ENCODE assay signal across 20 mouse cellular contexts in the genomic region with DNA sequence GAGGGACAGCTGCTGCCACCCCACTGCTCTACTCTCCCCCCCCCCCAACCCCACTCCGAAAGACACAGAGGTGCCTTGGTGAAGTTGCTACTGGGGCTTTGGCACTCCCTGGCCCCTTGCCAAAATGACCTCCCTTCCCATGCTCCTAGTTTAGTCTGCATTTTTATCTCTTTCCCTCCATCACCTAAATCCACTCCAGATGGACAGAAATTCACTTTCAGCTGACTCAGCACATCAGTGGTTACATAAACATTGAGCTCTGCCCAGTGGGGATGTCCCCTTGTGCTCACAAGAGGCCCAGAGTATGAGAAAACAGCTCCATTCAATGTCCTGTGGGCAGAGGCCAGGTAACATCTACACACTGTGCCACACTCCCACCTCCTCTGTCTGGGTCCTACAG. TPM values are rescaled to one million over a fixed set of nuclear protein-coding genes. Genes with fewer than 3 reads are reported as not detected.
A peak's percentile ranks its signal among the peaks of the same experiment; 100 is the strongest.
DNase-seq lines count a peak whose midpoint lies in the region; ATAC-seq lines count a peak whose summit lies in the region.
"Had no signal": no experiment of that assay in that cellular context is flagged by ENCODE, and none has a peak within 500 bp of the region (broad histone marks: within the 10 kb centered on the region; RNA-seq: fewer than 3 reads in every experiment).

No protein-coding gene starts in this region.

- 46% methylated on average over 1 of the region's 1 CpGs for WGBS in heart, embryonic 15.5 days
- WGBS in midbrain, embryonic 14.5 days: 63% methylated on average over 1 of the region's 1 CpGs
- WGBS in midbrain, embryonic 13.5 days: 63% methylated on average over 1 of the region's 1 CpGs

- H3K36me3 ChIP-seq in heart, embryonic 15.5 days: peaks cover 13% of the 10 kb centered on the region; the same call in 1 of the 2 replicates
- H3K36me3 ChIP-seq in midbrain, embryonic 14.5 days (ENCODE audit: control insufficient read depth, insufficient read depth, low read length): no peaks in the 10 kb centered on the region
- H3K36me3 ChIP-seq in midbrain, embryonic 13.5 days: peaks cover 4% of the 10 kb centered on the region; the same call in 1 of the 2 replicates

- no peak overlapping the region for H3K9ac ChIP-seq in heart, embryonic 15.5 days
- H3K9ac ChIP-seq in midbrain, embryonic 14.5 days (replicated peaks; ENCODE audit: low read length): no peak overlapping the region
- H3K9ac ChIP-seq in midbrain, embryonic 13.5 days (replicated peaks): no peak overlapping the region
- H3K9ac ChIP-seq: lung, embryonic 15.5 days had no signal

- H3K4me2 ChIP-seq in heart, embryonic 15.5 days: no peak overlapping the region
- H3K4me2 ChIP-seq in midbrain, embryonic 14.5 days (ENCODE audit: low read length): no peak overlapping the region
- H3K4me2 ChIP-seq in midbrain, embryonic 13.5 days (replicated peaks): no peak overlapping the region
- H3K4me2 ChIP-seq: liver, embryonic 11.5 days; lung, embryonic 15.5 days had no signal

- H3K4me3 ChIP-seq in heart, embryonic 15.5 days: no peak overlapping the region
- no peak overlapping the region for H3K4me3 ChIP-seq in midbrain, embryonic 14.5 days (replicated peaks; ENCODE audit: low read depth, low read length)
- H3K4me3 ChIP-seq in midbrain, embryonic 13.5 days (replicated peaks): no peak overlapping the region
- H3K4me3 ChIP-seq: lung, embryonic 15.5 days had no signal

- DNase-seq in embryo, embryonic 10 days (ENCODE audit: low spot score): peak; percentile 25
- DNase-seq in embryo, embryonic 11 days: no peak
- no peak for DNase-seq in heart, postnatal 10 days
- DNase-seq in midbrain, embryonic 14.5 days: peak; percentile 27
- no peak for DNase-seq in left cerebral cortex, postnatal 10 days (ENCODE audit: extremely low spot score in 1 of 2, low spot score in 2 of 2)
- no peak for DNase-seq in thymus, postnatal 10 days (ENCODE audit: low spot score in 2 of 2)
- DNase-seq: cerebellum, adult 11 months; cerebellum, postnatal 36 days; gastrocnemius, postnatal 36 days; heart, postnatal 36 days; retina, postnatal 1 day; thymus, adult 18-20 months had no signal

- ATAC-seq in heart, embryonic 15.5 days (replicated peaks; ENCODE audit: insufficient number of reproducible peaks, insufficient read depth, low FRiP score, low read depth): no peak
- no peak for ATAC-seq in midbrain, embryonic 14.5 days (ENCODE audit: low FRiP score, low TSS enrichment)
- ATAC-seq in midbrain, embryonic 13.5 days: no peak

- H3K27me3 ChIP-seq in heart, embryonic 15.5 days: no peaks in the 10 kb centered on the region
- no peaks in the 10 kb centered on the region for H3K27me3 ChIP-seq in midbrain, embryonic 14.5 days (ENCODE audit: control insufficient read depth, insufficient read depth, low read length)
- H3K27me3 ChIP-seq in midbrain, embryonic 13.5 days: no peaks in the 10 kb centered on the region
- H3K27me3 ChIP-seq: lung, embryonic 15.5 days had no signal

- no peaks in the 10 kb centered on the region for H3K9me3 ChIP-seq in heart, embryonic 15.5 days (replicated peaks)
- H3K9me3 ChIP-seq in midbrain, embryonic 14.5 days (ENCODE audit: control insufficient read depth, low read length): no peaks in the 10 kb centered on the region
- no peaks in the 10 kb centered on the region for H3K9me3 ChIP-seq in midbrain, embryonic 13.5 days
- H3K9me3 ChIP-seq: lung, embryonic 15.5 days had no signal

- H3K4me1 ChIP-seq in heart, embryonic 15.5 days (replicated peaks): peaks cover 80% of the 10 kb centered on the region
- peaks cover 21% of the 10 kb centered on the region for H3K4me1 ChIP-seq in midbrain, embryonic 14.5 days (ENCODE audit: control insufficient read depth, insufficient read depth, low read length)
- H3K4me1 ChIP-seq in midbrain, embryonic 13.5 days (replicated peaks): peaks cover 52% of the 10 kb centered on the region

- intact Hi-C loops in heart, postnatal 10 days (cut with DNase I): no loop called here
- intact Hi-C loops in left cerebral cortex, postnatal 10 days (cut with DNase I): no loop called here

- H3K27ac ChIP-seq in heart, embryonic 15.5 days: peak overlapping the region; percentile 33; the same call in 1 of the 2 replicates
- no peak overlapping the region for H3K27ac ChIP-seq in midbrain, embryonic 14.5 days (replicated peaks; ENCODE audit: low read depth, low read length)
- H3K27ac ChIP-seq in midbrain, embryonic 13.5 days: no peak overlapping the region; the same call in 1 of the 2 replicates
- H3K27ac ChIP-seq: kidney, postnatal 0 days; lung, embryonic 15.5 days had no signal

RNA-seq across cellular contexts. Expression of gene Aagab, which starts 52.6 kb away (rescaled TPM):
- polyA plus RNA-seq in heart, embryonic 15.5 days (2015; fragmentation: Nextera tagmentation; extraction: Ambion mirVana): 24.7 and 25.3 TPM in 2 replicates
- 10 to 100 TPM; 20.6 to 24.8 TPM for total RNA-seq in heart, postnatal 10 days (2021)
- 52.9 and 64.5 TPM in 2 replicates for polyA plus RNA-seq in midbrain, embryonic 14.5 days (2014; fragmentation: Nextera tagmentation; extraction: Ambion mirVana)
- 60.0 and 65.9 TPM in 2 replicates for polyA plus RNA-seq in midbrain, embryonic 13.5 days (2015; fragmentation: Nextera tagmentation; extraction: Ambion mirVana)
- 10 to 100 TPM; 47.9 to 56.2 TPM for total RNA-seq in left cerebral cortex, postnatal 10 days (2021)

RNA-seq across cellular contexts. Expression of gene Iqch, which starts 52.8 kb away (rescaled TPM):
- polyA plus RNA-seq in heart, embryonic 15.5 days (2015; fragmentation: Nextera tagmentation; extraction: Ambion mirVana): 0.04 and 0.09 TPM in 2 replicates
- not detected for total RNA-seq in heart, postnatal 10 days (2021)
- polyA plus RNA-seq in midbrain, embryonic 14.5 days (2014; fragmentation: Nextera tagmentation; extraction: Ambion mirVana): 0.11 and 0.12 TPM in 2 replicates
- 0.15 TPM in 1 of 2 replicates, not detected in the other for polyA plus RNA-seq in midbrain, embryonic 13.5 days (2015; fragmentation: Nextera tagmentation; extraction: Ambion mirVana)
- not detected for total RNA-seq in left cerebral cortex, postnatal 10 days (2021)
- total RNA-seq: adrenal gland, adult 18-20 months; gastrocnemius, postnatal 36 days; heart, postnatal 36 days; megakaryocyte progenitor cell, adult 5-6 weeks; neutrophil, adult 5-6 weeks had no signal

Comparison
In these comparisons a context has a peak if more than half of its experiments do, and no peak if none do; other contexts are left out.
1. DNase-seq: peak in embryo, embryonic 10 days (single experiment) and midbrain, embryonic 14.5 days (single experiment); none in embryo, embryonic 11 days (single experiment), heart, postnatal 10 days (0 of 2), left cerebral cortex, postnatal 10 days (0 of 2) and thymus, postnatal 10 days (0 of 2).